Mouse (Mus musculus): ENCODE data around the gene Atf5.

- TF ChIP-seq MAX (IDR thresholded peaks at IDR 0.05; ENCODE audit: low read depth) (no peak), POLR2A (IDR thresholded peaks at IDR 0.05; ENCODE audit: insufficient read length, low read depth) (no peak), USF1 (IDR thresholded peaks at IDR 0.05; ENCODE audit: low read depth) (no peak), E2F4 (IDR thresholded peaks at IDR 0.05; ENCODE audit: insufficient read depth) (no peak), POLR2AphosphoS2 (IDR thresholded peaks at IDR 0.05; ENCODE audit: insufficient read length, low read depth) (no peak), MYOG (IDR thresholded peaks at IDR 0.05; ENCODE audit: control insufficient read depth in 1 of 3, insufficient read depth in 1 of 3, insufficient read length in 2 of 3, low read depth in 2 of 3) (no peak), TCF12 (IDR thresholded peaks at IDR 0.05; ENCODE audit: insufficient read depth, poor library complexity, severe bottlenecking) (no peak), MYOD1 (IDR thresholded peaks at IDR 0.05; ENCODE audit: control insufficient read depth in 1 of 3, insufficient read length in 2 of 3, low read depth in 2 of 3) (no peak)
These were observed 22.7 kb upstream of the Atf5 start for GRCm38 (mm10) chr7:44839171-44839490.

Data from myocyte (in vitro differentiated cells).